In genomic region chr12:9166218-9166908, GRCm38 (mm10) we compare ENCODE assay signal across 8 mouse cellular contexts.
DNase-seq lines count a peak whose midpoint lies in the region; ATAC-seq and TF ChIP-seq lines count a peak whose summit lies in the region.

No protein-coding gene starts in this region.

- no peaks in the 10 kb centered on the region for H3K9me3 ChIP-seq in heart, embryonic 10.5 days
- no peaks in the 10 kb centered on the region for H3K9me3 ChIP-seq in kidney, embryonic 15.5 days (replicated peaks)
- no peaks in the 10 kb centered on the region for H3K9me3 ChIP-seq in liver, postnatal 0 days (ENCODE audit: low read length)

- no peak overlapping the region for H3K4me2 ChIP-seq in kidney, embryonic 15.5 days
- H3K4me2 ChIP-seq in liver, postnatal 0 days (ENCODE audit: low read depth, low read length): no peak overlapping the region

- H3K9ac ChIP-seq in kidney, embryonic 15.5 days: no peak overlapping the region
- no peak overlapping the region for H3K9ac ChIP-seq in liver, postnatal 0 days (replicated peaks)

- 0 out of 2 replicates have a peak, but pooled peaks cover 5% of the 10 kb centered on the region for H3K27me3 ChIP-seq in heart, embryonic 10.5 days (ENCODE audit: insufficient read depth, poor library complexity, severe bottlenecking)
- H3K27me3 ChIP-seq in kidney, embryonic 15.5 days: peaks cover 14% of the 10 kb centered on the region; the same call in 1 of the 2 replicates
- no peaks in the 10 kb centered on the region for H3K27me3 ChIP-seq in liver, postnatal 0 days (ENCODE audit: insufficient read depth, low read length)

- H3K4me1 ChIP-seq in cortical plate, adult 2 months (ENCODE audit: control insufficient read depth, insufficient read depth, low read length): no peaks in the 10 kb centered on the region
- H3K4me1 ChIP-seq in heart, embryonic 10.5 days: no peaks in the 10 kb centered on the region
- H3K4me1 ChIP-seq in kidney, embryonic 15.5 days: no peaks in the 10 kb centered on the region
- H3K4me1 ChIP-seq in liver, postnatal 0 days (ENCODE audit: insufficient read depth): no peaks in the 10 kb centered on the region

- TF ChIP-seq EP300 in liver, postnatal 0 days (IDR thresholded peaks at IDR 0.05; ENCODE audit: low read depth): no peak

- ATAC-seq in kidney, embryonic 15.5 days (replicated peaks; ENCODE audit: low FRiP score): peak; percentile 91
- no peak for ATAC-seq in liver, postnatal 0 days

- H3K36me3 ChIP-seq in heart, embryonic 10.5 days: no peaks in the 10 kb centered on the region
- no peaks in the 10 kb centered on the region for H3K36me3 ChIP-seq in kidney, embryonic 15.5 days
- H3K36me3 ChIP-seq in liver, postnatal 0 days (replicated peaks; ENCODE audit: insufficient read depth, low read length): no peaks in the 10 kb centered on the region

- peak; percentile 23 for DNase-seq in urinary bladder, postnatal 25 days (ENCODE audit: low spot score)
- no peak for DNase-seq in urinary bladder, adult 18-20 months (ENCODE audit: low spot score in 2 of 2)
- DNase-seq in heart, embryonic 10.5 days (ENCODE audit: low spot score): peak; percentile 80
- peak; percentile 51 for DNase-seq in liver, postnatal 0 days
- DNase-seq in ovary, postnatal 14 days (ENCODE audit: low spot score): peak; percentile 45
- DNase-seq in cerebellum, adult 11-12 months: no peak

- TF ChIP-seq POLR2A in cortical plate, adult 2 months (IDR thresholded peaks at IDR 0.05; ENCODE audit: extremely low read depth, insufficient read depth, low read length): no peak

- 56% methylated on average over 10 of the region's 10 CpGs for WGBS in heart, embryonic 10.5 days
- WGBS in kidney, embryonic 15.5 days: 40% methylated on average over 10 of the region's 10 CpGs
- WGBS in liver, postnatal 0 days (ENCODE audit: insufficient replicate concordance): 56% methylated on average over 10 of the region's 10 CpGs

- no peak overlapping the region for H3K4me3 ChIP-seq in cortical plate, adult 2 months (ENCODE audit: insufficient read depth, low read length)
- H3K4me3 ChIP-seq in heart, embryonic 10.5 days: no peak overlapping the region
- no peak overlapping the region for H3K4me3 ChIP-seq in kidney, embryonic 15.5 days (replicated peaks)
- no peak overlapping the region for H3K4me3 ChIP-seq in liver, postnatal 0 days (ENCODE audit: low read depth, low read length)

- TF ChIP-seq CTCF in cortical plate, adult 2 months (IDR thresholded peaks at IDR 0.05; ENCODE audit: extremely low read depth, insufficient read depth, low read length): peak; percentile 51
- TF ChIP-seq CTCF in liver, postnatal 0 days (IDR thresholded peaks at IDR 0.05; ENCODE audit: low read depth): peak; percentile 80

- no peak overlapping the region for H3K27ac ChIP-seq in cortical plate, adult 2 months (ENCODE audit: insufficient read depth, low read length)
- no peak overlapping the region for H3K27ac ChIP-seq in heart, embryonic 10.5 days
- H3K27ac ChIP-seq in kidney, embryonic 15.5 days: no peak overlapping the region
- no peak overlapping the region for H3K27ac ChIP-seq in liver, postnatal 0 days (ENCODE audit: low read depth)

Comparison
In these comparisons a context has a peak if more than half of its experiments do, and no peak if none do; other contexts are left out.
1. DNase-seq: peak in urinary bladder, postnatal 25 days (single experiment), heart, embryonic 10.5 days (single experiment), liver, postnatal 0 days (single experiment) and ovary, postnatal 14 days (single experiment); none in urinary bladder, adult 18-20 months (0 of 2) and cerebellum, adult 11-12 months (single experiment).